In genomic region chr17:47921136-47921665, GRCm38 (mm10) we compare ENCODE assay signal across 10 mouse cellular contexts. TPM values are rescaled to one million over a fixed set of nuclear protein-coding genes. Genes with fewer than 3 reads are reported as not detected.
DNase-seq lines count a peak whose midpoint lies in the region; ATAC-seq lines count a peak whose summit lies in the region.
"Had no signal": no experiment of that assay in that cellular context is flagged by ENCODE, and none has a peak within 500 bp of the region (broad histone marks: within the 10 kb centered on the region; RNA-seq: fewer than 3 reads in every experiment).

No protein-coding gene starts in this region.

- H3K27ac ChIP-seq in heart, embryonic 11.5 days (ENCODE audit: low read depth, low read length) = no peak overlapping the region
- peak overlapping the region; percentile 98; the same call in 1 of the 2 replicates for H3K27ac ChIP-seq in embryonic facial prominence, embryonic 12.5 days
- H3K27ac ChIP-seq in intestine, embryonic 15.5 days = peak overlapping the region; percentile 68
- H3K27ac ChIP-seq in midbrain, embryonic 16.5 days (ENCODE audit: low read length) = no peak overlapping the region
- H3K27ac ChIP-seq: kidney, postnatal 0 days had no signal

- intact Hi-C loops in heart, postnatal 14 days (cut with DNase I) = loop anchor here (5.0 kb wide), 2 partner anchors 44 to 126 kb away; no protein-coding TSS in a partner anchor

- H3K4me3 ChIP-seq in heart, embryonic 11.5 days (ENCODE audit: low read depth, low read length) = peak overlapping the region; percentile 93
- peak overlapping the region; percentile 99 for H3K4me3 ChIP-seq in embryonic facial prominence, embryonic 12.5 days
- peak overlapping the region; percentile 82 for H3K4me3 ChIP-seq in intestine, embryonic 15.5 days (replicated peaks)
- peak overlapping the region; percentile 86; the same call in 1 of the 2 replicates for H3K4me3 ChIP-seq in midbrain, embryonic 16.5 days (ENCODE audit: low read depth, low read length)

- peaks cover 26% of the 10 kb centered on the region for H3K4me1 ChIP-seq in heart, embryonic 11.5 days (ENCODE audit: control insufficient read depth, insufficient read depth, low read length)
- peaks cover 57% of the 10 kb centered on the region for H3K4me1 ChIP-seq in embryonic facial prominence, embryonic 12.5 days
- H3K4me1 ChIP-seq in intestine, embryonic 15.5 days (replicated peaks) = peaks cover 56% of the 10 kb centered on the region
- H3K4me1 ChIP-seq in midbrain, embryonic 16.5 days (ENCODE audit: control insufficient read depth, insufficient read depth, low read length) = peaks cover 38% of the 10 kb centered on the region

- ATAC-seq in heart, embryonic 11.5 days (replicated peaks; ENCODE audit: insufficient number of reproducible peaks, low FRiP score, low TSS enrichment) = no peak
- no peak for ATAC-seq in embryonic facial prominence, embryonic 12.5 days (ENCODE audit: insufficient number of reproducible peaks, insufficient read depth, low FRiP score, low TSS enrichment)
- no peak for ATAC-seq in intestine, embryonic 15.5 days
- no peak for ATAC-seq in midbrain, embryonic 16.5 days

- H3K27me3 ChIP-seq in heart, embryonic 11.5 days (ENCODE audit: control insufficient read depth, insufficient read depth, low read length) = no peaks in the 10 kb centered on the region
- 0 out of 2 replicates have a peak, but pooled peaks cover 4% of the 10 kb centered on the region for H3K27me3 ChIP-seq in embryonic facial prominence, embryonic 12.5 days
- no peaks in the 10 kb centered on the region for H3K27me3 ChIP-seq in intestine, embryonic 15.5 days (replicated peaks)
- H3K27me3 ChIP-seq in midbrain, embryonic 16.5 days (ENCODE audit: control insufficient read depth, insufficient read depth, low read depth, low read length) = peaks cover 12% of the 10 kb centered on the region

- DNase-seq in heart, postnatal 14 days = no peak
- no peak for DNase-seq in T-cell, adult 2 months (ENCODE audit: low spot score)
- no peak for DNase-seq in cerebellum, adult 9-10 months
- DNase-seq in left cerebral cortex, adult 8-10 months (ENCODE audit: low spot score in 2 of 2) = no peak
- DNase-seq: adrenal gland, adult 2 months had no signal

- H3K9me3 ChIP-seq in heart, embryonic 11.5 days (replicated peaks; ENCODE audit: control insufficient read depth, low read length) = no peaks in the 10 kb centered on the region
- H3K9me3 ChIP-seq in embryonic facial prominence, embryonic 12.5 days = no peaks in the 10 kb centered on the region
- H3K9me3 ChIP-seq in intestine, embryonic 15.5 days = no peaks in the 10 kb centered on the region
- no peaks in the 10 kb centered on the region for H3K9me3 ChIP-seq in midbrain, embryonic 16.5 days (replicated peaks; ENCODE audit: control insufficient read depth, low read length, poor library complexity, severe bottlenecking)

- 43% methylated on average over 4 of the region's 4 CpGs for WGBS in heart, embryonic 11.5 days (ENCODE audit: insufficient replicate concordance)
- WGBS in embryonic facial prominence, embryonic 12.5 days = 35% methylated on average over 4 of the region's 4 CpGs
- WGBS in intestine, embryonic 15.5 days = 41% methylated on average over 4 of the region's 4 CpGs
- WGBS in midbrain, embryonic 16.5 days = 36% methylated on average over 4 of the region's 4 CpGs

- peak overlapping the region; percentile 97 for H3K4me2 ChIP-seq in heart, embryonic 11.5 days
- peak overlapping the region; percentile 86 for H3K4me2 ChIP-seq in embryonic facial prominence, embryonic 12.5 days (replicated peaks)
- peak overlapping the region; percentile 90 for H3K4me2 ChIP-seq in intestine, embryonic 15.5 days (replicated peaks)
- peak overlapping the region; percentile 96 for H3K4me2 ChIP-seq in midbrain, embryonic 16.5 days (ENCODE audit: low read length)

- no peaks in the 10 kb centered on the region for H3K36me3 ChIP-seq in heart, embryonic 11.5 days (ENCODE audit: control insufficient read depth, insufficient read depth, low read length)
- H3K36me3 ChIP-seq in embryonic facial prominence, embryonic 12.5 days = peaks cover 12% of the 10 kb centered on the region
- no peaks in the 10 kb centered on the region for H3K36me3 ChIP-seq in intestine, embryonic 15.5 days
- H3K36me3 ChIP-seq in midbrain, embryonic 16.5 days (ENCODE audit: control insufficient read depth, insufficient read depth, low read length) = no peaks in the 10 kb centered on the region

- H3K9ac ChIP-seq in heart, embryonic 11.5 days (ENCODE audit: low read depth, low read length) = peak overlapping the region; percentile 40; the same call in 1 of the 2 replicates
- H3K9ac ChIP-seq in embryonic facial prominence, embryonic 12.5 days = peak overlapping the region; percentile 98
- H3K9ac ChIP-seq in intestine, embryonic 15.5 days = 0 out of 2 replicates have a peak overlapping the region, but pooled peaks have one; percentile 97
- 0 out of 2 replicates have a peak overlapping the region, but pooled peaks have one; percentile 11 for H3K9ac ChIP-seq in midbrain, embryonic 16.5 days (ENCODE audit: low read depth, low read length)

RNA-seq across cellular contexts. Expression of gene Foxp4, which starts 3.2 kb away (rescaled TPM):
- 15.6 and 21.1 TPM in 2 replicates for polyA plus RNA-seq in heart, embryonic 11.5 days (2014; fragmentation: Nextera tagmentation; extraction: Ambion mirVana)
- 10 to 100 TPM; 12.2 to 13.6 TPM for total RNA-seq in heart, postnatal 14 days (2021)
- polyA plus RNA-seq in embryonic facial prominence, embryonic 12.5 days (2016; fragmentation: Nextera tagmentation; extraction: Ambion mirVana) = 51.0 and 52.4 TPM in 2 replicates
- polyA plus RNA-seq in intestine, embryonic 15.5 days (2015; fragmentation: Nextera tagmentation; extraction: Ambion mirVana) = 22.3 and 24.9 TPM in 2 replicates
- 35.8 and 38.8 TPM in 2 replicates for polyA plus RNA-seq in midbrain, embryonic 16.5 days (2015; fragmentation: Nextera tagmentation; extraction: Ambion mirVana)
- total RNA-seq in left cerebral cortex, adult 8-10 months (2022) = 10 to 100 TPM; 39.9 to 63.6 (median 49.6) TPM

Comparison
In these comparisons a context has a peak if more than half of its experiments do, and no peak if none do; other contexts are left out.
1. H3K27ac ChIP-seq: peak in embryonic facial prominence, embryonic 12.5 days (single experiment) and intestine, embryonic 15.5 days (single experiment); none in heart, embryonic 11.5 days (single experiment) and midbrain, embryonic 16.5 days (single experiment).
2. H3K9ac ChIP-seq: peak in every context shown above with its lines; median percentile 98 in embryonic facial prominence, embryonic 12.5 days; 97 in intestine, embryonic 15.5 days; 40 in heart, embryonic 11.5 days; 11 in midbrain, embryonic 16.5 days.
3. Peak in every context shown above with its lines, with median percentiles within 50 percentile points of each other: H3K4me2 ChIP-seq and H3K4me3 ChIP-seq.